Mouse (Mus musculus) kidney, postnatal 0 days (tissue): ENCODE data around the gene Gm10300. TPM values are rescaled to one million over a fixed set of nuclear protein-coding genes. Genes with fewer than 3 reads are reported as not detected.

Experiments
- ATAC-seq: fragments of 200-750 bp; cut with Nextera tagmentation; replicated peaks from 2 replicates; pipeline ENCODE4 v1.8.0; 2017; ENCODE audit warnings: low read depth, moderate number of reproducible peaks, moderate TSS enrichment, moderate library complexity; ENCODE audit not compliant: low FRiP score
- DNase-seq: peaks from one replicate; pipeline ENCODE4 v3.0.0-alpha.2; 2016; ENCODE audit warnings: low spot score
- H3K27ac ChIP-seq: fragments of 300-500 bp; sonication (generic); 2 replicates; pipeline ENCODE4 v1.5.1; 2014; ENCODE audit warnings: mild to moderate bottlenecking
- H3K27me3 ChIP-seq: fragments of 300-500 bp; sonication (generic); 2 replicates; pipeline ENCODE4 v1.6.1; 2014; ENCODE audit warnings: low read length, mixed read lengths; ENCODE audit not compliant: insufficient read depth
- H3K36me3 ChIP-seq: fragments of 300-500 bp; sonication (generic); 2 replicates; pipeline ENCODE4 v1.6.1; 2014; ENCODE audit warnings: low read length, mixed read lengths; ENCODE audit not compliant: insufficient read depth
- H3K4me1 ChIP-seq: fragments of 300-500 bp; sonication (generic); replicated peaks from 2 replicates; pipeline ENCODE4 v1.6.1; 2014; ENCODE audit warnings: antibody characterized with exemption, low read length, mixed read lengths; ENCODE audit not compliant: insufficient read depth
- H3K4me2 ChIP-seq: fragments of 300-500 bp; sonication (generic); 2 replicates; pipeline ENCODE4 v1.6.1; 2014; ENCODE audit warnings: mild to moderate bottlenecking, low read length, moderate library complexity, mixed read lengths
- H3K4me3 ChIP-seq: fragments of 300-500 bp; sonication (generic); replicated peaks from 2 replicates; pipeline ENCODE4 v1.5.1; 2014; ENCODE audit warnings: low read depth, low read length
- H3K9ac ChIP-seq: fragments of 300-500 bp; sonication (generic); 2 replicates; pipeline ENCODE4 v1.6.1; 2014; ENCODE audit warnings: low read depth, low read length
- H3K9me3 ChIP-seq: fragments of 300-500 bp; sonication (generic); replicated peaks from 2 replicates; pipeline ENCODE4 v1.6.1; 2016; ENCODE audit warnings: low read length, inconsistent platforms, mixed read lengths
- CTCF ChIP-seq: IDR thresholded peaks from 2 replicates; pipeline ENCODE4 v1.5.1; 2016; ENCODE audit warnings: antibody characterized with exemption, low read depth, mild to moderate bottlenecking, moderate library complexity
- WGBS: fragments of 180-500 bp; shearing (Covaris S2); extraction: QIAGEN DNeasy Blood & Tissue Kit; methylation state at CpG from one replicate; pipeline ENCODE4 v1.1.7; 2014; 5-methylcytosine and 5-hydroxymethylcytosine counted together
- polyA plus RNA-seq: library from polyadenylated mRNA; unstranded; fragments of >200 nt; fragmentation: Nextera tagmentation; extraction: Ambion mirVana; gene quantifications from 2 replicates; pipeline ENCODE4 v1.2.1, GENCODE M21; 2015

The Gm10300 gene
- polyA plus RNA-seq, 1 experiment from 2014 or later: 0.08 TPM

GRCm38 (mm10) chr4:132049549-132050200 is 24.8 kb upstream of the Gm10300 start:
- no peak for TF ChIP-seq CTCF
- Histone ChIP-seq H3K27me3 (no peaks in the 10 kb centered on the region), H3K27ac (no peak overlapping the region), H3K4me2 (peak overlapping the region; percentile 99), H3K9ac (peak overlapping the region; percentile 94; the same call in 1 of the 2 replicates), H3K4me1 (no peaks in the 10 kb centered on the region), H3K9me3 (no peaks in the 10 kb centered on the region), H3K4me3 (peak overlapping the region; percentile 93; the same call in 1 of the 2 replicates), H3K36me3 (no peaks in the 10 kb centered on the region)
- ATAC-seq (no peak), DNase-seq (no peak)
- WGBS: 14% methylated on average over 14 of the region's 15 CpGs

GRCm38 (mm10) chr4:132051321-132052275 is 22.9 kb upstream of the Gm10300 start:
- Histone ChIP-seq H3K9me3 (no peaks in the 10 kb centered on the region), H3K36me3 (no peaks in the 10 kb centered on the region), H3K4me1 (no peaks in the 10 kb centered on the region), H3K4me2 (no peak overlapping the region), H3K9ac (no peak overlapping the region), H3K27me3 (no peaks in the 10 kb centered on the region), H3K27ac (no peak overlapping the region), H3K4me3 (no peak overlapping the region)
- ATAC-seq: no peak
- DNase-seq: no peak
- TF ChIP-seq CTCF: no peak
- WGBS: 80% methylated on average over 10 of the region's 10 CpGs

DNA sequence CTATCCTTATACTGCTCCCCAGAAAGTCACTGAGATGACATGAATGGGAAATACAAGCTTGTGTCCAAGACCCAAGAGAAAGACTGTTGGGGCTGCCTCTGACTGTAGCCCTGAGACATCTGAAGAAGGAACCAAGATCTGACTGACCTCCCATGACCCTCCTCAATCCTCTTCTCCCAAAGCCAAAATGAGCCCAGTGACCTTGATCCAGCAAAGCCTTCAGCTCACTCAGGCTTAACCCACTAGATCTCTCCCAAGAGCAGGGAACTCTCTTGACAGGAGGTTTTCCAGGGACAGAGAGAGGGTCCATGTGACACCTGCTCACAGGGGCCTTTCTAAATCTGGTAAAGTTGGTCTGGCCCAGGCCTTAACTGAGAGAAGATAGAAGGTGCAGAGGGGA is 17.2 kb upstream of the Gm10300 start:
- Histone ChIP-seq H3K4me2 (no peak overlapping the region), H3K27me3 (no peaks in the 10 kb centered on the region), H3K9me3 (no peaks in the 10 kb centered on the region), H3K27ac (no peak overlapping the region), H3K4me1 (0 out of 2 replicates have a peak, but pooled peaks cover 2% of the 10 kb centered on the region), H3K9ac (no peak overlapping the region), H3K4me3 (no peak overlapping the region), H3K36me3 (no peaks in the 10 kb centered on the region)
- ATAC-seq (no peak), DNase-seq (no peak)
- no peak for TF ChIP-seq CTCF

DNA sequence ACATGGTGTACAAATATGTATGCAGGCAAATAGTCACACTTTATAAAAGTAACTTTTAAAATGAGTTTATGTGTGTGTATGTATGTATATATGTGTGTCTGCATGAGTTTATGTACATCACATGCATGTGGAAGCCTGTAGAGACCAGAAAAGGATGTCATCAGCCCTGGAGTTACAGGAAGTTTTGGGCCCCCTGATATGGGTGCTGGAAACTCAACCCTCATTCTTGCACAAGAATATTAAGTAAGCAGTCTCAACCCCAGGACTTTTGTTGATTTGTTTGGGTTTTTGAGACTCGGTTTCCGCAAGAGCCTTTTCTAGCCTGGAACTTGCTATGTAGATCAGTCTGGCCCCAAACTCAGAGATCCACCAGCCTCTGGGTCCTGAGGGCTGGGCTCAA is 15.0 kb upstream of the Gm10300 start:
- Histone ChIP-seq H3K9me3 (no peaks in the 10 kb centered on the region), H3K9ac (no peak overlapping the region), H3K4me2 (no peak overlapping the region), H3K4me1 (0 out of 2 replicates have a peak, but pooled peaks cover 3% of the 10 kb centered on the region), H3K27me3 (no peaks in the 10 kb centered on the region), H3K4me3 (no peak overlapping the region), H3K36me3 (no peaks in the 10 kb centered on the region), H3K27ac (no peak overlapping the region)
- WGBS: 94% methylated on average over 2 of the region's 2 CpGs
- TF ChIP-seq CTCF: no peak
- ATAC-seq: no peak
- DNase-seq: no peak

DNA sequence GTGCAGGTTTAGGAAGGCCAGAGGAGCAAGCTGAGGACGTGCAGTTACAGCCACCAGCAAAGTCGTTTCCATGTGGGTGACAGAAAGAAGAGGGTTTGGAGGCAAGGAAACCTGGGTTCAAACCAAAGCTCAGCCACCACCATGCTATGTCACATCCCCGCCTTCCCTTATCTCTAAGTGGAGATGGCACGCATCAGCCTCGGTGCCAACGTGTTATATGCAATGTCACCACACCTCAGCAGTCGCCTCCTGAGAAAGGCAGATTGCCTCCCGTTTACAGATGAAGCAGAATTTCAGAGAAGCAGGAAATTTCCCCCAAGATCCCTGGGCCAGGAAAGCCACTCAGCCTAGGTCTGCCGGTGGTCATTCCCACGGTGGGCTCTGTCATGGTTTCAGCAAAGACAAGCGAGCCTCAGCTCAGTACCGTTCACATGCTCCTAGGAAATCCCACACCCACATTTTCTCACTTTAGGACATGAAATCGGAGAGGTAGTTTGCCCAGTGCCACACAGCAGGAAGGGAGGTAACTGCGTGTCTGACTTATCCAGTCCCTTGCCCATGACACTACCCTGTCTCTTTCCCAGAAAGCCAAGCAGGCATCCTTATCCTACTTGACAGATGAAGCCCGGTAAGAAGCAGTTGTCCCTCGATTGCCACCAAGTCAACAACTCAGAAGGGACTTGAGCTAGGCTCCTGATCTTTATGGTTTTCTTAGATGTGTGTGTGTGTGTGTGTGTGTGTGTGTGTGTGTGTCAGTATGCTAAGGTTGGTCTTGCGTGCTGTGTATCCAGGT is 14.3 kb upstream of the Gm10300 start:
- H3K36me3 ChIP-seq: no peaks in the 10 kb centered on the region
- H3K9me3 ChIP-seq: no peaks in the 10 kb centered on the region
- no peak overlapping the region for H3K4me2 ChIP-seq
- 54% methylated on average over 17 of the region's 17 CpGs for WGBS
- ATAC-seq: no peak
- H3K27ac ChIP-seq: no peak overlapping the region
- TF ChIP-seq CTCF: no peak
- no peaks in the 10 kb centered on the region for H3K27me3 ChIP-seq
- DNase-seq: no peak
- H3K9ac ChIP-seq: no peak overlapping the region
- 0 out of 2 replicates have a peak, but pooled peaks cover 3% of the 10 kb centered on the region for H3K4me1 ChIP-seq
- no peak overlapping the region for H3K4me3 ChIP-seq

- 37% methylated on average over 8 of the region's 8 CpGs for WGBS
These were observed 12.2 kb upstream of the Gm10300 start for GRCm38 (mm10) chr4:132062289-132062688.

More at GRCm38 (mm10) chr4:132062289-132062688, 12.2 kb upstream of the Gm10300 start:
- DNase-seq (no peak), ATAC-seq (no peak)
- no peak overlapping the region for H3K9ac ChIP-seq
- H3K36me3 ChIP-seq: no peaks in the 10 kb centered on the region
- peaks cover 14% of the 10 kb centered on the region for H3K4me1 ChIP-seq
- no peak overlapping the region for H3K4me2 ChIP-seq
- no peak overlapping the region for H3K27ac ChIP-seq
- no peak for TF ChIP-seq CTCF
- no peaks in the 10 kb centered on the region for H3K27me3 ChIP-seq
- H3K4me3 ChIP-seq: no peak overlapping the region
- H3K9me3 ChIP-seq: no peaks in the 10 kb centered on the region
